Mouse (Mus musculus) lung, adult 2 months (tissue): ENCODE measurements at regions not wholly inside any gene's neighbourhood (a gene's known extent, or its start where the extent isn't known, plus 50 kb on each side); places are given as distances from the start of the nearest gene placed in this dataset.

Experiments
- CTCF ChIP-seq: fragments of 200-500 bp; IDR thresholded peaks from 2 replicates; pipeline ENCODE4 v1.5.1; 2011; ENCODE audit warnings: mild to moderate bottlenecking, low read length, control low read depth; ENCODE audit not compliant: insufficient read depth
- POLR2A ChIP-seq: fragments of 200-500 bp; IDR thresholded peaks from 2 replicates; pipeline ENCODE4 v1.6.1; 2011; ENCODE audit warnings: low read depth, mild to moderate bottlenecking, control low read depth, low read length, borderline replicate concordance; ENCODE audit errors: extremely low read depth

- TF ChIP-seq CTCF (no peak), POLR2A (no peak)
Observed at GRCm38 (mm10) chr7:95473892-95474291, 697.2 kb upstream of the Tenm4 start.
